Mouse (Mus musculus) heart, adult 10 weeks (tissue): ENCODE measurements around the gene Tas2r104. TPM values are rescaled to one million over a fixed set of nuclear protein-coding genes. Genes with fewer than 3 reads are reported as not detected.

Experiments used
- polyA plus RNA-seq: library from polyadenylated mRNA; stranded (reverse); fragments of 350-450 nt; fragmentation: Illumina TruSeq; extraction: RNeasy Lipid Tissue Mini Kit (QIAGEN cat#74804); gene quantifications from one replicate; pipeline ENCODE4 v1.2.3, GENCODE M21; 2014; ENCODE audit warnings: low read depth, low replicate concordance

The Tas2r104 gene
- polyA plus RNA-seq, result not detected

GRCm38 (mm10) chr6:131685644-131686043 lies at the start of gene Tas2r104:
Gene Tas2r104, minus strand, starts transcription at chr6:131685744.

GRCm38 (mm10) chr6:131689963-131690362 lies 4.4 kb upstream of the Tas2r104 start, which contains the start of gene Tas2r114:
Gene Tas2r114, minus strand, starts transcription at chr6:131690063.

GRCm38 (mm10) chr6:131687395-131687794 lies 1.9 kb upstream of the Tas2r104 start, which contains the start of gene Tas2r105:
Gene Tas2r105, minus strand, starts transcription at chr6:131687495.

GRCm38 (mm10) chr6:131678786-131679185 lies 6.8 kb downstream of the Tas2r104 start, which contains the start of gene Tas2r106:
Gene Tas2r106, minus strand, starts transcription at chr6:131678886.

GRCm38 (mm10) chr6:131660049-131660448 lies 25.5 kb downstream of the Tas2r104 start, which contains the start of gene Tas2r107:
Gene Tas2r107, minus strand, starts transcription at chr6:131660149.

Other genes with a start within 250 kb of the Tas2r104 start
- not detected for gene 5430401F13Rik, start 199.3 kb downstream of the Tas2r104 start, polyA plus RNA-seq
- gene Gm6619, start 199.3 kb downstream of the Tas2r104 start, polyA plus RNA-seq, result not detected
- gene Tas2r130, start 54.8 kb downstream of the Tas2r104 start, polyA plus RNA-seq, result not detected
- not detected for gene Tas2r107, start 25.6 kb downstream of the Tas2r104 start, polyA plus RNA-seq
- not detected for gene Tas2r106, start 6.9 kb downstream of the Tas2r104 start, polyA plus RNA-seq
- gene Tas2r105, start 1.8 kb upstream of the Tas2r104 start, polyA plus RNA-seq, result not detected
- gene Tas2r114, start 4.3 kb upstream of the Tas2r104 start, polyA plus RNA-seq, result not detected